Mouse (Mus musculus) embryonic facial prominence, embryonic 10.5 days (tissue): ENCODE data around the gene Rpl26. TPM values are rescaled to one million over a fixed set of nuclear protein-coding genes. Genes with fewer than 3 reads are reported as not detected.
"Not testable (repeated sequence)": the region's sequence is repeated elsewhere in the genome, so short reads cannot be mapped to it uniquely, and the experiment has no call there.

Experiments
- DNase-seq: peaks from one replicate; pipeline ENCODE4 v3.0.0-alpha.2; 2017; ENCODE audit warnings: low spot score
- H3K27ac ChIP-seq: fragments of 300-500 bp; sonication (generic); replicated peaks from 2 replicates; pipeline ENCODE4 v1.5.1; 2016; ENCODE audit warnings: mild to moderate bottlenecking
- H3K27me3 ChIP-seq: fragments of 300-500 bp; sonication (generic); replicated peaks from 2 replicates; pipeline ENCODE4 v1.6.1; 2016; ENCODE audit warnings: low read depth, mild to moderate bottlenecking; ENCODE audit not compliant: poor library complexity, severe bottlenecking
- H3K36me3 ChIP-seq: fragments of 300-500 bp; sonication (generic); replicated peaks from 2 replicates; pipeline ENCODE4 v1.6.1; 2016; ENCODE audit warnings: mild to moderate bottlenecking, moderate library complexity
- H3K4me1 ChIP-seq: fragments of 300-500 bp; sonication (generic); 2 replicates; pipeline ENCODE4 v1.6.1; 2016
- H3K4me3 ChIP-seq: fragments of 300-500 bp; sonication (generic); 2 replicates; pipeline ENCODE4 v1.5.1; 2016; ENCODE audit warnings: mild to moderate bottlenecking, moderate library complexity
- H3K9me3 ChIP-seq: fragments of 300-500 bp; sonication (generic); 2 replicates; pipeline ENCODE4 v1.6.1; 2016; ENCODE audit warnings: mild to moderate bottlenecking
- WGBS: fragments of 180-500 bp; shearing (Covaris S2); methylation state at CpG from one replicate; pipeline ENCODE4 v1.1.7; 2016; 5-methylcytosine and 5-hydroxymethylcytosine counted together
- polyA plus RNA-seq: library from polyadenylated mRNA; unstranded; fragments of >200 nt; fragmentation: Nextera tagmentation; extraction: Ambion mirVana; gene quantifications from 2 replicates; pipeline ENCODE4 v1.2.1, GENCODE M21; 2016

Gene Rpl26
- polyA plus RNA-seq, 1 experiment from 2014 or later = 1,085 TPM

DNA sequence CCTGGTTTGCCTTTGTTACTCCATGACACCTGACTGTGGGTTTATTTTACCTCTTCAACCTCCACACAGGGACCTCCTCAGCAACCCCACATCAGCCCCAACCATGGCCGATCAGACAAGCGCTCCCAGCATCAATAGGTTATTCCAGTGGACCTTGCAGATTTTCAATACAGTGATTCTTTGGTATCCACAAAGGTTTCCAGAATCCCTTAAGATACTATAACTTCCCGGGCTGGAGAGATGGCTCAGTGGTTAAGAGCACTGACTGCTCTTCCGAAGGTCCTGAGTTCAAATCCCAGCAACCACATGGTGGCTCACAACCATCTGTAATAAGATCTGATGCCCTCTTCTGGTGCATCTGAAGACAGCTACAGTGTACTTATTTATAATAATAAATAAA lies 35.6 kb downstream of the Rpl26 start:
- not testable (repeated sequence) for H3K4me3 ChIP-seq, H3K36me3 ChIP-seq, H3K27me3 ChIP-seq, H3K9me3 ChIP-seq, H3K27ac ChIP-seq, DNase-seq
- 92% methylated on average over 4 of the region's 4 CpGs for WGBS
- peaks cover 11% of the 10 kb centered on the region for H3K4me1 ChIP-seq

DNA sequence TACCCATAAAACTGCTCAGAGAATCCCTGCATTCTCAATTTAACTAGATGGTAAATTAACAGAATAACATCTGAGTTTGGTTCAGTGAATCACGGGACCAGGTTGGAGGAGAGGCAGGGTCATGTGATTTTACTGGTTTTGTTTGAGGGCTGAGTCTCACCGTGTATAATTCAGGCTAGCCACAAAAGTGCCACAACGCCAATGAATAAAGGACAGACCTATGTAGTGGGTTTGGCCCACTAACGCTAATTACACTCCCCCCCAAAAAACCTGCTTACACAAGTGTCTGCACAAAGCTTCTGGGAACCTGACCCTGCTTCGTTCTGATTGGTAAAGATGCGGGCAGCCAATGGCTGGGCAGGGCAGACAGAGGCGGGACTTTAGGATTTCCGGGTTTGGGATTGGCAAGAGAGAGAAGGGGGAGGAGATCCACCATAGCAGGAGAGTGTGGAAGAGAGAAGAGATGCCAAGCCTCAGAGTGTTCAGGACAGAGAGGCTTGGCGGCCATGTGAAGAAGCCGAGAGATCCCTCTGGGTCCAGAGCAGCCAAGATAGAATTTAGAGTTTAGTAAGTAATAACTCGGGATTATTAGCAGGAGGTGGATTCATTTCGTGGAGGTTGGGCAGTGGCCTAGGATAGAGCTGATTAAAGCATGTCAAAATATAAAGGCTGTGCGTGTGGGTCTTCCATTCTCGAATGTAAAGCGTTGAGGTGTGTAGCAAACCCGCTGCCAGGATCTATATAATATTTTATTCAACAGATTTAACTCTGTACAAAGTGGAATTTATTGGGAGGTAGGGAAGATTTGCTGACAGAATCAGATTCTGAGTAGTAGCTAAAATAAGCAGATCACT lies 38.3 kb downstream of the Rpl26 start:
- Histone ChIP-seq H3K4me3 (peak overlapping the region; percentile 62), H3K27ac (peak overlapping the region; percentile 85), H3K9me3 (no peaks in the 10 kb centered on the region), H3K4me1 (peaks cover 11% of the 10 kb centered on the region), H3K27me3 (no peaks in the 10 kb centered on the region), H3K36me3 (no peaks in the 10 kb centered on the region)
- 5% methylated on average over 16 of the region's 16 CpGs for WGBS
- DNase-seq = peak; percentile 90

DNA sequence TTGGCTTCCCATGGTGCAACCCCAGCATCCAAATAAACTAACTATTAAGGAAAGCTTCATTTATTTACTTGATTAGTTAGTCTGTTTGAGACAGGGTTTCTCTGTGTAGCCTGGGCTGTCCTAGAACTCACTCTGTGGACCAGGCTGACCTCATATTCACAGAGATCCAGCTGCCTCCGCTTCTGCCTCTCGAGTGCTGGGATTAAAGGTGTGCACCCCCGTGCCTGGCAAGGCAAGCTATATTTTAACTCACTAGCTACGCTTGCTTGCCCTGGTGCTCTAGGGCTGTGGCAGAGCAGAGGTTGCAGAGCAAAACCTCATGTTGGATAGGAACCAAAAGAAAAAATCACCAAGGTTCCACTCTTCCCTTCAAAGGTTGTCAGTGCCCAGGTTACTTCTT lies 39.1 kb downstream of the Rpl26 start:
- H3K4me3 ChIP-seq = peak overlapping the region; percentile 62
- peaks cover under 1% of the 10 kb centered on the region; the same call in 1 of the 2 replicates for H3K27me3 ChIP-seq
- no peaks in the 10 kb centered on the region for H3K9me3 ChIP-seq
- peaks cover 11% of the 10 kb centered on the region for H3K4me1 ChIP-seq
- WGBS = 71% methylated on average over 4 of the region's 4 CpGs
- H3K27ac ChIP-seq = no peak overlapping the region
- H3K36me3 ChIP-seq = no peaks in the 10 kb centered on the region
- DNase-seq = no peak

DNA sequence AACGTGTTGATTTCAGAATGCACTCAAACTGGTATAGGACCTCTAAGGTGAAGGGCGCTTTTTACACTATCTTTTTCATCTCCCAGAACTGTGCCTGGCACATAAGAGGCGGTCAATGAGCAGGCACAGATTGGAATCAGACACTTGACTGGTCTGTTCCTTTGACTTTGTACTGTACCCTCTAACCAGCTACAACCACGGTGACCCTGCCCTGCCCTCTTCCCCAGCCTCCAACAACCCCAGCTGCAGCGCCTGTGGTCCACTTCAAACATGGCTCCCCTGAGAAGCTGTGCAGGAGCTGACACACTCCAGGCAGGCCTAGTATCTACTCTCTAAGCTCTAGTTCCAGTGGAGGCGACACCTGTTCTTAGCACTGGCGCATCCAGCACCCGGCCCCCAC lies 41.3 kb downstream of the Rpl26 start:
- Histone ChIP-seq H3K4me1 (peaks cover 24% of the 10 kb centered on the region), H3K27ac (no peak overlapping the region), H3K36me3 (0 out of 2 replicates have a peak, but pooled peaks cover 2% of the 10 kb centered on the region), H3K4me3 (no peak overlapping the region), H3K9me3 (no peaks in the 10 kb centered on the region), H3K27me3 (peaks cover 22% of the 10 kb centered on the region)
- 83% methylated on average over 8 of the region's 8 CpGs for WGBS
- no peak for DNase-seq

DNA sequence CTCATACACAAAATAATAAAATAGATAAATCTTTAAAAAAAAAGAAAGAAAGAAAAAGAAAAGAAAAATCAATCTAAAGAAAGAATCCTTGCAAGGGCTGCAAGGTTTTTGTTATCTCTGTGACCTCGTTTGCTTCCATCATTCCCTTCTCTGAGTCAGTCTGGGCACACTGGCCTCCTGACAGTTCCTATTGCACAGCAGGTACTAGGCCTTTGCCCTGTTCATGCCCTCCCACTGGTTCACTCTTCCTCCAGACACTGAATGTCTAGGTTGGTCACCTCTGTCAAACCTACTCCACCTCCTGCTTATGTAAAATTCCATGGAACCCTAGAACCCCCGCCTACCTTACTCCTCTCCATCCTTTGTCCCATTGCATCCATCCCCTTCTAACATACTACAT lies 43.9 kb downstream of the Rpl26 start:
- 0 out of 2 replicates have a peak, but pooled peaks cover 2% of the 10 kb centered on the region for H3K36me3 ChIP-seq
- 88% methylated on average over 2 of the region's 2 CpGs for WGBS
- peaks cover 39% of the 10 kb centered on the region for H3K27me3 ChIP-seq
- no peaks in the 10 kb centered on the region for H3K9me3 ChIP-seq
- H3K4me1 ChIP-seq = peaks cover 18% of the 10 kb centered on the region
- no peak overlapping the region for H3K4me3 ChIP-seq
- H3K27ac ChIP-seq = no peak overlapping the region
- no peak for DNase-seq

DNA sequence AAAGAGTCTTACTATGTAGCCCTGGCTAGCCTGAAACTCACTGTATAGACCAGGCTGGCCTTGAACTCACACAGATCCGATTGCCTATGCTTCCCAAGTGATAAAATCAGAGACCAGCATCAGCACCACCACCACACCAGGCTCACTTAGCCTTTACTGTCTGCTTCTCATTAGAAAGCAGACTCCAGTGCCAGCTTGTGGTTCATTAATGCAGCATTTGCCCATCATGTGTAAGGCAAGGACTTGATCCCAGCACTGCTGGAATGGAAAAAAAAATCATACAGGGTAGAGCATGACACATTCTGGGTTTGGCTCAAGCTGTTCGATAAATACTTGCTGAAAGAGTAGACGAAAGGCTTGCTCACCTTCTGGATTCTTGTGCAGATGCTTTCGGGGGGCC lies 44.6 kb downstream of the Rpl26 start:
- peaks cover 13% of the 10 kb centered on the region for H3K4me1 ChIP-seq
- no peak for DNase-seq
- peaks cover 41% of the 10 kb centered on the region for H3K27me3 ChIP-seq
- H3K9me3 ChIP-seq = no peaks in the 10 kb centered on the region
- H3K4me3 ChIP-seq = no peak overlapping the region
- H3K27ac ChIP-seq = no peak overlapping the region
- 0 out of 2 replicates have a peak, but pooled peaks cover 2% of the 10 kb centered on the region for H3K36me3 ChIP-seq
- 90% methylated on average over 4 of the region's 4 CpGs for WGBS

DNA sequence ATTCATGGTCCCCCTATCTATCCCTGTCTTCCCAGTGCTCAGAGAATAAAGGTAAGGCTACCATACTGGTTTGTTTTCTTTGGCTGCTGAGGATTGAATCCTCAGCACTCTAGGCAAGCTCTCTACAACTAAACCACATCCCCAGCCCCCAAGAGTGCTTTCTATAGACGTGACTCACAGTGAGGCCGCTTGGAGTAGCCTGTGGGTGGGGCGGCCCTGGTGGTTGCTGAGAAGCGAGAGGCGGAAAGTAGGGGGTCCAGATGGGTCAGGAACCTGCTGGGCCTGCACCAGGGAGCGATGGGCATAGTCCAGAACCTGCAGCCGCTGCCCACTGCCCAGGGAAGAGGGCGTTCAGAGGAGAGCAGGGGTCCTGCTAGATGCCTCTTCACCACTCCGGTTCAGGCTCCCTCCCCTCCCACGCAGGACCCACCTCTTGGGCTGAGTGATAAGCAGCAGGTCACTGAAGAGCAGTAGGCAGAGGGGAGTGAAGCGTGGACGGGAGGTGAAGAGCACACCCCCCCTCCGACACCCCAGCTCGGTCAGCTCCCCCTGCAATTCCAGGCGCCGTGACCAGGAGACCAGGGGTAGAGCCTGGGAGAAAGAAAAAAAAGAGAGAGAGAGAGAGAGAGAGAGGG lies 45.5 kb downstream of the Rpl26 start:
- Histone ChIP-seq H3K4me3 (peak overlapping the region; percentile 38), H3K27me3 (peaks cover 50% of the 10 kb centered on the region), H3K27ac (0 out of 2 replicates have a peak overlapping the region, but pooled peaks have one; percentile 19)

DNA sequence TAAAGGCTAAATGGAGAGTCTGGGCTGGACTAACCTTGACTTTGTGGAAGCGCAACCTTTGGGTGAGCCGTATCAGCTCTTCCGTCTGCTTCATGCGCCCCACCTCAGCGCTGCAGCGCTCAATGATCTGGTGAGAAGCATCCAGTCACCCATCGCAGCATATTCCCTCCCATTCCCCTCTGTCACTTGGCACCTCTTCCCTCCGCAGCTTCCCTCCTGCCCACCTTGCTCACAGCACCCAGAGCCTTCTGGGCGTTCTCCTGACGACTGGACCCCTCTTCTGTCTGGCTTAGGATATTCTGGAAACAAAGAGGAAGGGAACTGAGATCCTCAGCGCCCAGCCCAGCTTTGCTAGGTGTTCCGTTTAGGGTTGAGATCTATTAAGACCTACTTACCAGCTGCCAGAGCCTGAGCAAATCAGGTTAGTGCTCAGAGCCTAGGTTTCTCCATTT lies 46.2 kb downstream of the Rpl26 start:
- 0 out of 2 replicates have a peak, but pooled peaks cover 2% of the 10 kb centered on the region for H3K36me3 ChIP-seq
- H3K4me3 ChIP-seq = peak overlapping the region; percentile 38
- no peak overlapping the region for H3K27ac ChIP-seq
- H3K27me3 ChIP-seq = peaks cover 56% of the 10 kb centered on the region
- 7% methylated on average over 12 of the region's 12 CpGs for WGBS
- peaks cover 13% of the 10 kb centered on the region for H3K4me1 ChIP-seq
- no peak for DNase-seq
- no peaks in the 10 kb centered on the region for H3K9me3 ChIP-seq

More for the DNA sequence above, 45.5 kb downstream of the Rpl26 start:
- Histone ChIP-seq H3K9me3 (no peaks in the 10 kb centered on the region), H3K4me1 (peaks cover 13% of the 10 kb centered on the region), H3K36me3 (0 out of 2 replicates have a peak, but pooled peaks cover 2% of the 10 kb centered on the region)
- 10% methylated on average over 16 of the region's 16 CpGs for WGBS
- DNase-seq = no peak

DNA sequence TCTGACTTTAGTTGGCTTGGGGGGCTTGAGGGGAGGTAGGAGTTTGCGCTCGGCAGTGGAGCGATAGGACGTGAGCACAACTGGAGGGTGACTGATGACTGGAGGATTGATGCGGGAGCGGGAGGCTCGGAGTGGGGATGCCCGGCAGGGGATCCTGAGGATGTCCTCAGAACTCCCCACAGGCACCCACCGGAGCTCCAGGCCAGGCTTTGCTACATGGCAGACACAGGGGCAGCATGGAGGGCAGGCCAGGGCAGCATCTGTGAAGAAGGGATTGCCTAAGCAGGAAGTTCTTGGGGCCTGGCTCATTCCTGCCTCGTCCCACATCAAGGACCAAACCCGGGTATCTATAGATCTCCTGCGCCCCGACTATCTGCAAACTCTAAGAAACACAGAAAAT lies 52.5 kb downstream of the Rpl26 start:
- Histone ChIP-seq H3K27ac (peak overlapping the region; percentile 58; the same call in 1 of the 2 replicates), H3K4me3 (peak overlapping the region; percentile 60), H3K36me3 (no peaks in the 10 kb centered on the region), H3K4me1 (peaks cover 41% of the 10 kb centered on the region), H3K9me3 (no peaks in the 10 kb centered on the region), H3K27me3 (peaks cover 84% of the 10 kb centered on the region)
- peak; percentile 42 for DNase-seq
- WGBS = 6% methylated on average over 13 of the region's 13 CpGs

DNA sequence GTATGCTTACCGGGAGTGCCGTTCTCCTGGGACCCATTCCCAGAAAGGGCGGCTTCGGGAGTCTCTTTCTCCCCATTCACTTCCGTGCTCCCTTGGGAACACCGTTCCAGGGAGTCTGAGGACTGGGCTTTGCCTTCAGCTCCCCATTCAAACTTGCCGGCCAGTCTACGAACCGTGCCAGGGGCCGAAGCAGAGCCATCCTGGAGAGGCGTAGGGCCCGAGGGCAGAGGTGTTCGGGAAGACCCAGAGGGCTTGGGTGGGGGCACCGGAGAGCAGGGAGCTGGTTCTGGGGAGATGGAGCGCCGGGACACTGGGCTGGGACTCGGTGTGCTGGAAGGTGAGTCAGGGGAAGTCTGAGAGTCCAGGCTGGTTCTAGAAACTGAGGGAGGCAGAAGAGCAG lies 53.0 kb downstream of the Rpl26 start:
- Histone ChIP-seq H3K4me3 (peak overlapping the region; percentile 60), H3K27ac (peak overlapping the region; percentile 58), H3K4me1 (peaks cover 41% of the 10 kb centered on the region), H3K9me3 (no peaks in the 10 kb centered on the region), H3K36me3 (no peaks in the 10 kb centered on the region), H3K27me3 (peaks cover 79% of the 10 kb centered on the region)
- WGBS = 2% methylated on average over 17 of the region's 17 CpGs
- peak; percentile 45 for DNase-seq

DNA sequence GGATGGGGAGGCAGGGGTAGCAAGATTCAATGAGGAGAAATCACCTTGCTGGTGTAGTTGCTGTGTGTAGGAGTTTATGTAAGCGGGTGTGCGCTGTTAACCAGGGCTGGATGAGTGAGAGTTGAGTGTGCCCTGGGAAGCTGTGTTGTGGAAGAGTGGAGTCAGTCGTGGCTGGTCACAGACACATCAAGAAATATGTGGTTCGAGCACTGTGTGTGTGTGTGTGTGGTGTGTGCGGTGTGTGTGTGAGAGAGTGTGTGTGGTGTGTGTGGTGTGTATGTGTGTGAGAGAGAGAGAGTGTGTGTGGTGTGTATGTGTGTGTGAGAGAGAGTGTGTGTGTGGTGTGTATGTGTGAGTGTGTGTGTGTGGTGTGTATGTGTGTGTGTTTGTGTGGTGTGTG lies 54.1 kb downstream of the Rpl26 start:
- Histone ChIP-seq H3K4me3 (peak overlapping the region; percentile 60), H3K27me3 (peaks cover 74% of the 10 kb centered on the region)

DNA sequence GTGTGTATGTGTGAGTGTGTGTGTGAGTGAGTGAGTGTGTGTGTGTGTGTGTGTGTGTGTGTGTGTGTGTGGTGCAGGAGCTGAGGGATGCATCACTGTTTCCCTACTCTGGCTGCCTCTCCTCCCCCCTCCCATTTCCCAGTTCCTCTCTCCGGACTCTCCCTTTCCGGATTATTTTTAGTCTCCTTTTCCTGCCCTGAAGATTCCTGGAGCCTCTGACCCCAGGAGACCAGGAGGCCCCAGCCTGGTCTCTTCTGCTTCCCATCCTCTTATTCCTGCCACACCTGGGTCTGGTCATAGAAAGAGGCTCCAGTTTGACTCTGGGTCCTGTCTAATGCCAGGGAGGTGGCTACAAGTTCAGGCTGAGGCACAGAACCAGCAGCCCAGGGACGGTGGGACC lies 54.7 kb downstream of the Rpl26 start:
- 0 out of 2 replicates have a peak overlapping the region, but pooled peaks have one; percentile 44 for H3K27ac ChIP-seq
- H3K4me3 ChIP-seq = peak overlapping the region; percentile 60
- peaks cover 41% of the 10 kb centered on the region for H3K4me1 ChIP-seq
- H3K36me3 ChIP-seq = no peaks in the 10 kb centered on the region
- WGBS = 22% methylated on average over 3 of the region's 3 CpGs
- no peak for DNase-seq
- peaks cover 71% of the 10 kb centered on the region for H3K27me3 ChIP-seq
- no peaks in the 10 kb centered on the region for H3K9me3 ChIP-seq

More for the DNA sequence above, 54.1 kb downstream of the Rpl26 start:
- Histone ChIP-seq H3K36me3 (no peaks in the 10 kb centered on the region), H3K27ac (peak overlapping the region; percentile 58; the same call in 1 of the 2 replicates), H3K9me3 (no peaks in the 10 kb centered on the region), H3K4me1 (peaks cover 41% of the 10 kb centered on the region)
- WGBS = 64% methylated on average over 5 of the region's 5 CpGs
- DNase-seq = no peak
